Comparison of ENCODE assay signal across 13 mouse cellular contexts in the genomic region with DNA sequence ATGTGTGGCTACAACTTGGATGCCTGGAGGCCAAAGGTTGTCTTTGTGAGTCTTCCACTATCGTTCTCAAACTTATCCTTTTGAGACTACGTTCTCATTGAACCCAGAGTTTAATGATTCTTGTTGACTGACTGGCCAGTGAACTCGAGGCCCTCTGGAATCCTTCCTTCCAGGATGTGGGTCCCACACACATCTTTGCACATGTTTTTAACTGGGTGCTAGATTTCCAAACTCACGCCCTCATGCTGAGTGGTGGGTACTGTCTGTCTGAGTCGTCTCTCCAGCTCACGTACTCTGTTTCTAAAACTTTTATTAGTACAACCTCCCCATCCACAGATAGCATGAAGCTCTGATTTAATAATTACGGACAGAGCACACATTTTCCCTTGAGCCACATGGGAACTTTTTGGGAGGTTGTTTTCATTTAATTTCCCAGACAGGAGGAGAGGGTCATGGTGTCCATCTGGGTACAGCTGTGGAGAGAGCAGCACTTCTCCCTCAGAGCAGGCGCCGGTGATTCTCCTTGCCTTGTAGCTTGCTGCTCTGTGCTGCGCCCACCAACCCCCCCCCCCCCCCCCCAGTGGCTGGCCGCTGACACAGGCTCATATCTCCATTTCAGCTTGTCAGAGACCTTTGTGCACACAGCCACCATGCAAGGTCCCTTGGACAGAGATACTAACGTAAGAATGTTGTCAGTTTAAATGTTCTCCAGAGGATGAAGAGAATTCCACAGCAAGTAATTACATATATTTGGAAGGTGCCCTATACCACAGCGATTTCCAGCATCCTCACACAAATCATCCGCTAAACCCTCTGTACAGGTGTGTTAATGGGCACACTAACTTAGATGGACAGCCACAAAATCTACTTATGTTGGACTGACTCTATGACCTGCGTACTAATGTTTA.
A peak's percentile ranks its signal among the peaks of the same experiment; 100 is the strongest.
DNase-seq lines count a peak whose midpoint lies in the region; ATAC-seq and TF ChIP-seq lines count a peak whose summit lies in the region.
"Had no signal": no experiment of that assay in that cellular context is flagged by ENCODE, and none has a peak within 500 bp of the region (broad histone marks: within the 10 kb centered on the region; RNA-seq: fewer than 3 reads in every experiment).

No protein-coding gene starts in this region.

- TF ChIP-seq POLR2A in testis, adult 2 months (IDR thresholded peaks at IDR 0.05; ENCODE audit: control insufficient read depth, low read depth, low read length), result no peak

- H3K4me2 ChIP-seq in kidney, postnatal 0 days (ENCODE audit: low read length), result no peak overlapping the region

- H3K9ac ChIP-seq in kidney, postnatal 0 days (ENCODE audit: low read depth, low read length), result no peak overlapping the region

- no peaks in the 10 kb centered on the region for H3K27me3 ChIP-seq in heart, embryonic 10.5 days (ENCODE audit: insufficient read depth, poor library complexity, severe bottlenecking)
- H3K27me3 ChIP-seq in kidney, postnatal 0 days (ENCODE audit: insufficient read depth, low read length), result no peaks in the 10 kb centered on the region
- H3K27me3 ChIP-seq in testis, adult 2 months (ENCODE audit: control insufficient read depth, insufficient read depth, low read length), result no peaks in the 10 kb centered on the region

- H3K9me3 ChIP-seq in heart, embryonic 10.5 days, result no peaks in the 10 kb centered on the region
- no peaks in the 10 kb centered on the region for H3K9me3 ChIP-seq in kidney, postnatal 0 days (replicated peaks; ENCODE audit: low read length)

- no peaks in the 10 kb centered on the region for H3K36me3 ChIP-seq in heart, embryonic 10.5 days
- no peaks in the 10 kb centered on the region for H3K36me3 ChIP-seq in kidney, postnatal 0 days (ENCODE audit: insufficient read depth, low read length)
- no peaks in the 10 kb centered on the region for H3K36me3 ChIP-seq in testis, adult 2 months (ENCODE audit: control insufficient read depth, insufficient read depth, low read length)

- no peak overlapping the region for H3K4me3 ChIP-seq in heart, embryonic 10.5 days
- H3K4me3 ChIP-seq in kidney, postnatal 0 days (replicated peaks; ENCODE audit: low read depth, low read length), result no peak overlapping the region
- no peak overlapping the region for H3K4me3 ChIP-seq in testis, adult 2 months (ENCODE audit: control insufficient read depth, low read depth, low read length)

- 69% methylated on average over 15 of the region's 15 CpGs for WGBS in heart, embryonic 10.5 days
- WGBS in kidney, postnatal 0 days, result 44% methylated on average over 15 of the region's 15 CpGs

- DNase-seq in heart, embryonic 10.5 days (ENCODE audit: low spot score), result no peak
- DNase-seq in heart, postnatal 4 days, result no peak
- no peak for DNase-seq in kidney, postnatal 0 days (ENCODE audit: low spot score)
- no peak for DNase-seq in kidney, adult 11 months
- no peak for DNase-seq in testis, postnatal 10 days (ENCODE audit: low spot score)
- DNase-seq in adrenal gland, adult 8-10 months, result no peak
- no peak for DNase-seq in retina, postnatal 1 day
- DNase-seq: cerebellum, adult 11-12 months; layer of hippocampus, adult 9-11 months; lung, adult 18-20 months had no signal

- peak overlapping the region; percentile 37; the same call in 1 of the 2 replicates for H3K27ac ChIP-seq in heart, embryonic 10.5 days
- H3K27ac ChIP-seq in kidney, postnatal 0 days, result peak overlapping the region; percentile 60
- 0 out of 2 replicates have a peak overlapping the region, but pooled peaks have one; percentile 13 for H3K27ac ChIP-seq in testis, adult 2 months (ENCODE audit: control insufficient read depth, insufficient read depth, low read depth, low read length)
- H3K27ac ChIP-seq: macrophage had no signal

- peak; percentile 59; the same call in 1 of the 2 replicates for ATAC-seq in kidney, postnatal 0 days (replicated peaks; ENCODE audit: low FRiP score, low read depth)
- ATAC-seq: activated CD4-positive, CD25-positive, alpha-beta regulatory T cell, adult 4 months had no signal

- peaks cover 13% of the 10 kb centered on the region for H3K4me1 ChIP-seq in heart, embryonic 10.5 days
- H3K4me1 ChIP-seq in kidney, postnatal 0 days (replicated peaks; ENCODE audit: insufficient read depth, low read length), result peaks cover 17% of the 10 kb centered on the region
- no peaks in the 10 kb centered on the region; the same call in 1 of the 2 replicates for H3K4me1 ChIP-seq in testis, adult 2 months (ENCODE audit: control insufficient read depth, insufficient read depth, low read length)

- TF ChIP-seq CTCF in kidney, postnatal 0 days (IDR thresholded peaks at IDR 0.05; ENCODE audit: low read depth), result no peak
- no peak for TF ChIP-seq CTCF in testis, adult 2 months (IDR thresholded peaks at IDR 0.05; ENCODE audit: control insufficient read depth, insufficient read depth, insufficient replicate concordance, low read depth, low read length)
